Mouse (Mus musculus) megakaryocyte, embryonic 14.5 days (primary cell): ENCODE measurements around the gene Neu4.

Experiments used
- FLI1 ChIP-seq: IDR thresholded peaks from 2 replicates; pipeline ENCODE4 v1.6.1; 2012; ENCODE audit warnings: low read length, inconsistent platforms, mixed read lengths
- GATA1 ChIP-seq: IDR thresholded peaks from 3 replicates; pipeline ENCODE4 v1.6.1; 2012; ENCODE audit warnings: mixed read lengths, low read length, inconsistent platforms, borderline replicate concordance

GRCm38 (mm10) chr1:94055966-94056365, 35.7 kb downstream of the Neu4 start:
- TF ChIP-seq GATA1 = no peak
- TF ChIP-seq FLI1 = no peak
